Mouse (Mus musculus) stomach, postnatal 0 days (tissue): ENCODE results near the gene Olfr583.

ENCODE experiments used
- CTCF ChIP-seq: IDR thresholded peaks from 2 replicates; pipeline ENCODE4 v1.5.1; 2016; ENCODE audit warnings: antibody characterized with exemption, low read depth, mild to moderate bottlenecking, moderate library complexity
- EP300 ChIP-seq: optimal IDR thresholded peaks from 2 replicates; pipeline ENCODE3; 2016; ENCODE audit warnings: antibody characterized with exemption

GRCm38 (mm10) chr7:103097420-103097819 lies 46.3 kb downstream of the Olfr583 start, which contains the start of gene Olfr585:
- no peak for TF ChIP-seq EP300
- no peak for TF ChIP-seq CTCF
